Mouse (Mus musculus) urinary bladder, postnatal 25 days (tissue): ENCODE data around the gene Olfr92.
"Not testable (repeated sequence)": the region's sequence is repeated elsewhere in the genome, so short reads cannot be mapped to it uniquely, and the experiment has no call there.

Source experiments
- DNase-seq: peaks from one replicate; pipeline ENCODE4 v3.0.0; 2022; ENCODE audit warnings: low spot score

Gene Olfr92

GRCm38 (mm10) chr17:37119988-37120387 is at the start of gene Olfr92:
Gene Olfr92 (minus strand): TSS chr17:37120088.
- DNase-seq = no peak

- DNase-seq = no peak
Measured at GRCm38 (mm10) chr17:37161394-37161793, 41.5 kb upstream of the Olfr92 start, which contains the start of gene Olfr93. Gene Olfr93 (minus strand): TSS chr17:37161494.

GRCm38 (mm10) chr17:37131366-37131765 is 11.5 kb upstream of the Olfr92 start:
- DNase-seq = not testable (repeated sequence)

DNA sequence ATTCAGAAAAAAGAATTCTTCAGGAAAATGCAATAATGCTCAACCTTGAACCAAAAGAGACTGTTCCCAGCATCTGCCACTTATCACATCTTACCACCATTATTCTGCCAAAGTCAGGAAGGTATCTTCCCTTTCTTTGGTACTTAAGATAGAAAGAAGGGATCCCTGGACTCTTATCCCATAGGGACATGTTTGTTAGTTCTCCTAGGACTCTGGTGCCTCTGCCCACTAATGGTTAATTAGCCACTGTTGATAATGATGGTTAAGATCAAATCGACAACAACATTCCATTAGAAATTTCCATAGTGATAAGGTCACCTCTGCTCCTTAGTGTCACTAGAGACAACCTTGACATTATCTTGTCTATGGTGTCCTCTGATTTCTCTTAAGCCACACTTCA is 21.7 kb downstream of the Olfr92 start, which contains the start of gene Olfr91:
Olfr91 (minus strand) TSS at position 101 of the 400 bp plus-strand sequence.
- DNase-seq = no peak

DNA sequence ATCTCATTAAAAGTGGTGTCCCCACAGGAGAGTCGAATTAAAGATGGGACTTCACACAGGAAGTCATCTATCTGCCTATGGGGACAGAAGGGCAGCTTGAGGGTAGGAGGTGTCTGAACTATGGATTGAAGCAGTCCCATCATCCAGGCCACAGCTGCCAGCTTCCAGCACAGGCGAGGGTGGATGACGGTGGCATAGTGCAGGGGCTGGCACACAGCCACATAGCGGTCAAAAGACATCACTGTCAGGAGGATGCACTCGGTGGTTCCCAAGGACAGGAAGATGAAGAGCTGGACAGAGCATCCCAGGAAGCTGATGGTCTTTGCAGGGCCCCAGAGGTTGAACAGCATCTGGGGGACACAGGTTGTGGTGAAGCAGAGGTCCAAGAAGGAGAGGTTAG is 26.6 kb downstream of the Olfr92 start:
- no peak for DNase-seq

DNA sequence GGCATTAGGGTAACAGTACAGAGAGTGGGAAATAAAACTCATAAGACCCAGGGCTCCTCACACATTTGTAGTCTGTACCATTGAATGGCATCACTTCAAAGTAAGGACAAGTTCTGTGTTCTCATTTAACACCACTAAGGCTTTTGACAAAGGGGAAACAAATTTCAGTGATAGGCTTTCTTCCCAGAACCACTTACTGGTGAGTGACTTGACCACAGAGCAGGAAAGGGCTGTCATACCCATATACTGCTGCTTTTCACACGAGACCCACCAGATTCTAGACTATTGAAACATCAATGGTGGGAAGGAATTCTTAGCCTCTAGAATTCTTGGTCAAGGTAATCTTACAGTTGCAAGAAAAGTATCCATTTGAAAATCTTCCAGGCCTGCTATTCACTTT is 27.7 kb downstream of the Olfr92 start:
- no peak for DNase-seq

GRCm38 (mm10) chr17:37088399-37088798 is 31.5 kb downstream of the Olfr92 start, which contains the start of gene Olfr90:
Gene Olfr90 (minus strand): TSS chr17:37088499.
- no peak for DNase-seq

- no peak for DNase-seq
Measured at GRCm38 (mm10) chr17:37085545-37085944, 34.3 kb downstream of the Olfr92 start.

DNA sequence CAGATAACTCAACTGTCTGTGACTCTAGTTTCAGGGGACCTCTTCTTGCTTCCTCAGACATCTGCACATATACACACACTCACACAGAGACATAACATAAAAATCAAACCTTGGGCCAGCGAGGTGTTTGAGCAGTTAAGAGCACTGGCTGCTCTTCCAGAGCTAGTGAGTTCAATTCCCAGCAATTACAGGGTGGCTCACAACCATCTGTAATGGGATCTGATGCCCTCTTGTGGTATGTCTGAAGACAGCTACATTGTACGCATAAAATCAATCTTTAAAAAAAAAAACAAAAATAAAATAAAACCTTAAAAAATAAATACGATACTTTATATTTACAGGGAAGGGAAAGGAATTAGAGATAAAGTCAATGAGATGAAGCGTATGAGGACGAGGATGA is 35.3 kb downstream of the Olfr92 start:
- DNase-seq = no peak

GRCm38 (mm10) chr17:37083327-37083726 is 36.6 kb downstream of the Olfr92 start:
- peak; percentile 58 for DNase-seq

GRCm38 (mm10) chr17:37081659-37082058 is 38.2 kb downstream of the Olfr92 start:
- no peak for DNase-seq

- DNase-seq = no peak
Measured at GRCm38 (mm10) chr17:37080119-37080518, 39.8 kb downstream of the Olfr92 start.

DNA sequence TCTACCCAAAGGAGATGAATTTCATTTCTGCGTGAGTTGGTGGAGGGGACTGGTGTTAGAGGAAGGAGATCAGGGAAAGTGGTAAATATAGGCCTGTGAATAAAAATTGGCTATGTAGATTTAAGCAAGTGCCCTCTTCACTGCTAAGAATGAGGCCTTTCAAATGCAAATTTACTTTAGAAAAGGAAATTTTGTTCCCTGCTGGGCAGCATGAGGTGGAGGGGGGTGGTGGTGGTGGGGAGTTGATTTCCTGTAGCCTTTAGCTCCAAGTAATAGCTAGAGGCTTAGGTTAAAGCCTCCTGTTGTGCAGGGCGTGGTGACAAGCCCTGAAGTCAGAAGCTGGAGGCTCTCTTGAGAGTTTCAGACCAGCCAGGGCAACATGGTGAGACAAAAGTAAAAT is 40.9 kb downstream of the Olfr92 start:
- no peak for DNase-seq

DNA sequence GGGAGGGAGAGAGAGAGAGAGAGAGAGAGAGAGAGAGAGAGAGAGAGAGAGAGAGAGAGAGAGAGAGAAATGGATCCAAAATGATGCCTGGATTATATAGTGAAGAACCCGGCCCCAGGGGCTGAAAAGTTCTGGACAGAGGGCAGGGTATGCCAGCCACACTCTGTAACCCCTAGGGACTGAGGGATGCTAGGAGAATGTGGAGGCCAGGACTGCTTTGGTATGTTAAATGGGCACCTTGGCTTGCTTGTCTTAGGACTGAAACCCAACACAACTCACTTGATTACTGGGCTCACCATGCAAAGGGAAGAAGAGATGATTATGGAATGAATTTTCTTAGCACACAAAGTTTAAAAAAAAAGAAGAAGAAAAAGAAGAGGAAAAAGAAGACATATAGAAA is 41.7 kb downstream of the Olfr92 start:
- DNase-seq = no peak

- DNase-seq = no peak
Measured at GRCm38 (mm10) chr17:37075766-37076165, 44.1 kb downstream of the Olfr92 start.

- no peak for DNase-seq
Measured at GRCm38 (mm10) chr17:37075181-37075580, 44.7 kb downstream of the Olfr92 start.

DNA sequence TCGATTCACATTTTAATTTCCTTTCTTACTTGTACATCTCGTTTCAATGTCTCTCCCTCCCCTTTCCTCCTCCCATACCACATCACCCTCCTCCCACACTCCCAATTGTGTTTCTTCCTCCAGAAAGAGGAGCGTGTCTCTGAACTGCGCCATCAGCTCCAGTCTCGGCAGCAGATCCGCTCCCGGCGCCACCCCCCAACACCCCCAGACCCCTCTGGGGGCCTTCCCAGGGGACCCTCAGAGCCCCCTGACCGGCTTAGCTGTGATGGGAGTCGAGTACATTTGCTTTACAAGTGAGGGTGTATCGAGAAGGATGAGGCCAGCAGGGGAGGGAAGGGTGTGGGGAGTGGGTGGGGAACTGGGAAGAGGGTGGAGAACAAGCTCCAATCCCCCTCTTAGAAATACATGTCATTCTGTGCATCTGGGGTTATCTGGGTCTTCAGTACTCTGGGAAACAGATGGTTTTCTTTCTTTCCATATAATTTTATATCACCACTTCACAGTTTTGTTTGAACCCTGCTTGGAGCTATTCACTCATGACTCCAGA is 47.1 kb downstream of the Olfr92 start:
- no peak for DNase-seq

DNA sequence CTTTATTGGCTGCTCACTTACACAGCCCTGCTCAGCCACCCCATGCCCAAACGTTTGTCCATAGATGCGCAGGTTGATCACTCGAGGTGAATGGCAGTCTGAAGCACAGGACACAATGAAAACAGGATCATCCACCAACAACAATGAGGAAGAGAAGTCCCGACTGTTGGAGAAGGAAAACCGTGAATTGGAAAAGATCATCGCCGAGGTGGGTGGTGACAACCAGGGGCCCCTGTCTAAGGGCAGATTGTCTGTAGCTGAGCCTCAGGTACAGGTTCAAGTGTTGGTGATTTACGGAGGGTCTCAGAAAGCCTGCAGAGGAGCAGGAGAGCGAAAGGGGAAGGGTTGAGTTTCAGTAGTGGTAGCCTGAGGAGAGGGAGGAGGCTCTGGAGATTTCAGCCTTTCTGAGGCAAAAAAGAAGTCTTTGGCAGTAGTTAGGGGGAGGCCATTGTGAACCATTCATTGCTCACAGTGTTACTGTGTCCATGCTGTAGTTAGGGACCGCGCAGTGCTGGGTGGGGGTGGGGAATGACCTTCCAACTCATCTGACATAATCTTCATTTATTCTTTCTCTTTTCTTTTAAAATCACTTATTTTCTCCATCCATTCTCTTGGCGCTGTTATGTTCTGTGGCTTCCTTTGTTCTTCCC is 47.7 kb downstream of the Olfr92 start:
- no peak for DNase-seq

DNA sequence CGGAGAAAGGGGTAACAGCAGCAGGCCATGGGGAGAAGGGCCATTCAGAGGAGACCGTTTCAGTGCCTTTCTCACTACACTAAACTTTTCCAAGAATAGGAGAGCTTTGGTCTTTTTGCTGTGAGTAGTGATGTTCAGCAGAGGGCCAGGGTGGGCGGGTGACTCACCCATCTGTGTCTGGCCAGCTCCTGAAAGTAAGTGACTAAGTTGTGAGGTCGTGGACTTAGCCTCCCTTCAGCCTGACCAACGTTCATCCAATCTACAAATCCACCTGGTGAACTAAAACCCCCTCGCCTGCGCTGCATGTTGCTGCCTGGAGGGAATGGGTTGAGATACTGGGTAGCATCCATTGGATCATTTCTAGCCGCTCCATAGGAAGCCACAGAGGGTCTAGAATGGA is 49.8 kb downstream of the Olfr92 start:
- DNase-seq = no peak

GRCm38 (mm10) chr17:37067861-37068260 is 52.0 kb downstream of the Olfr92 start:
- DNase-seq = no peak

DNA sequence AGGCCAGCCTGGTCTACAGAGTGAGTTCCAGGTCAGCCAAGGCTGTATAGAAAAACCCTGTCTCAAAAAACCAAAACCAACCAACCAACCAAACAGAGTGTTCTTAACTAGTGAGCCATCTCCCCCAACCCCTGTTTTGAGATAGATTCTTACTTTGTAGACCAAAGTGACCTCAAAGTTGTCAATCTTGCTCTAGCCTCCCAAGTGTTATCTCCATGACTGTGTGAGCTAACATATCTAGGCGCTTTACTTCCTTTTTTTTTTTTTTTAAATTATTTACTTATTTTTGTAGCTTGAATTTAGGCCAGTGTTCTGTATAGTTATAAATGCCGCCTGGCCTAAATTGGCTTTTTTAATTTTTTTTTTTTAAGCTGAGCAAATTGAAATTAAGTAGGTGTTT is 53.9 kb downstream of the Olfr92 start:
- DNase-seq = no peak

- DNase-seq = no peak
Measured at GRCm38 (mm10) chr17:37063686-37064495, 56.0 kb downstream of the Olfr92 start.

DNA sequence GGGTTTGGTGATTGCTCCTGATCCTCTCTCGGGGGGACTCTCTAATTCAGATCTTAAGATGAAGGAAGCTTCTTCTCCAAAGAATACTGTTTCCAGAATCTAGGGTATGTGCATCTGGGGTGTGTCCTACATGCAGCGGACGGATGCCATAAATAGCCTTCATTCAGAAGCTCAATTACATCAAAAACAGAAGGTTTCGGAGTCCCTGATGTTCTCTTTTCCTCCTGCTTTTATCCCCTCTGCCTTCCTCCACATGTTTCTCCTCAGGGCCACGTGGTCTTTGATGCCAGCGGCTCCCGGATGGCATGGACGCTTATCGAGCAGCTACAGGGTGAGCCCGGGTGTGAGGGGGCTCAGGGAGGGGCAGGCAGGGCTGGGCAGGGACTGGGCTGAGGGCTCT is 56.8 kb downstream of the Olfr92 start:
- no peak for DNase-seq
